Mouse (Mus musculus): ENCODE results near the gene H2-DMb1. TPM values are rescaled to one million over a fixed set of nuclear protein-coding genes. Genes with fewer than 3 reads are reported as not detected.

The H2-DMb1 gene
- total RNA-seq, 1 experiment from 2014 or later = 278 TPM

DNA sequence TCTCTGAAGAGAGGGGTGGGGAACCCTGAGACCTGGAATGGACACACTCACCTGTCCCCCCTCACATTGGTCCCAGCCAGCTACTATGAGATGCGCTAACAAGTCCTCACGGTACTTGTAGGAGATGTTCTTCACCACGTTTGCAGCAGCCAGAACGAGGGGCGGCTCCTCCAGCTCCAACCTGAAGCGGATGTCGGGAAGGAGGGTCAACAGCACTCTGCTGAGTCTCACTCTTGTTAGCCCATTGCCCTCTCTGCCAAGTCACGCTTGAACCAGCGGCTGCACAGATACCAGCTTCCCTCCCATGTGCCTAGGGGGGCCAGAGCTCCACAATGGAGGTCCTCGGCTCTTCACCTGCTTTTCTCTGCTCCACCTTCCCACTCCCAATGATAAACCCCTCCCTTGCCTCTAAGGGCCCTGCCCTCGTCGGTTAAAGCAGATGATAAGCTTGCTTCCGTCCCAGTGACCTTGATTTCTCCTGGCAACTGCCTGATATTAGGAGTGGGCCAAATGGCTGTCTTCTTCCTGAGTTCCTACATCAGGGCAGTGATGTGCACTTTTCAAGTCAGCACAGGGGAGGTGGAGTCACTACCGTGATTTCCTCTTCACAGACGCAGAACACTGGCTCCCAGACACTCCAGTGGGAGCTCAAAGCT lies 30.8 kb downstream of the H2-DMb1 start:
- ATAC-seq (ENCODE audit: extremely low read depth, insufficient number of reproducible peaks, low FRiP score, poor library complexity, severe bottlenecking) = no peak

DNA sequence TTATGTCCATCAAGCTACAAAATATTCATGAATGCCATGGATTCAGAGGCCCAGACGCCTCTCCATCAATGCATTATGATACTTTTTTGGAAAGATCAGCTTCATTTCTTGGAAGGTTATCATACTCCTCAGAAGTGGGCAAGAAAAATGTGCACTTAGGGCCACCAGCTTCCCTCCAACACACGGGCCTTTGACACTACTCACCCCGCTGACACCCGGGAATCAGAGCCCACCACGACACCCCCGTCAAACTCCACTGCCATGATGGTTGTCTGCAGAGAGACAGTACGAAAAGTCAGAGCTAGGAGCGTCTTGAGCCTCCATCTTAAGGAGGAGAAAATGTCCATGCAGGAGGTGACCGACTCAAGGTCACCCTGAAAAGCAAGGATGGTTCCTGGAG lies 32.7 kb downstream of the H2-DMb1 start:
- ATAC-seq (ENCODE audit: extremely low read depth, insufficient number of reproducible peaks, low FRiP score, poor library complexity, severe bottlenecking) = no peak

DNA sequence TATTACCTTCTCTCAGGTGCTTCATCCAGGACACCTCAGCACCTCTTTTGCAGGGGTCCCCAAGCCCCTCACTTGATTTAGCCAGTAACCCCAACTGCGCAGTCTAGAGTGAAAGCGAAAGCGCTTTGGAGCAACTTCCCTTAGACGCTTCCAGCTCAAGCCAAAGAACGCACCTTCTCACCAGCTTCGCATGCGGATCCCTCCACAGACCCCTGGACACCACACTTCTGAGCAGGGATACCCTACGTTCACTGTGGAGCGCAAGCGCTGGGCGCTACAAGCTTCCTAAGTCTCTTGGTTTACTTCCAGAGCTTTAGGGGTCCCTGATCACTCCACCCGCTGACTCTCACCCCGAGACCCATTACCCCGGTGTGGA lies 34.0 kb downstream of the H2-DMb1 start:
- peak; percentile 21; the same call in 1 of the 2 replicates for ATAC-seq (ENCODE audit: extremely low read depth, insufficient number of reproducible peaks, low FRiP score, poor library complexity, severe bottlenecking)

DNA sequence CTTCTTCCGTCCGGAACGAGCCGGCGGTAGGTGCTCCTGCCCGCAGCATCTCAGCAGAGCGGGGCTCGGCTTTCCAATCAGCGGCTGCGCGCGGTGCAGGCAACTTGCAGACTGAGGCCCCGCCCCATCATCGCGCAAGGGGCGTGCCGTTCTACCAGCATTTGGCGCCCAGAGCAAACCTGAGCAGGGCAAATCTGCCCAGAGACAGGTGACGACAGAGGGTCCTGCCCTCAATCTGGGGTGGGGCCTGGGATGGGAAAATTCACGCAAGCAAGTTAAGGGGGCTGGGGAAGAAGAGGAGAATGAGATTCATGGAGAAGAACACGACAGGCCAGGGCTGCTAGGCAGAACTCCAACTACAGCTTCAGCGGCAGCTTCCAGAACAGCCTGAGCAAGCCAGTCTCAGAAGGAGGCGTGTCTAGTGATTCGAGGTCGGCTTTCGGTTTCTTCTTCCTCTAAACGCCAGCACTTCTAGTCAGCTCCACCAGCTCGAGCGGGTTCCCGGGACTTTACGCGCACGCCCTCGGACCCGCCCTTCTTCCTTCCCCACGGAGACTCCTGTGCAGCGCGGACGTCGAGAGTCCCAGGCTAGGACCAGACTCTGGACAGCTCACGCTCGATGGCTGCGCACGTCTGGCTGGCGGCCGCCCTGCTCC lies 34.5 kb downstream of the H2-DMb1 start, which contains the start of the genes Tap1 and Psmb9:
Tap1 (plus strand) TSS at position 293 of the 656 bp plus-strand sequence.
Psmb9 (minus strand) TSS at position 504 of the 656 bp plus-strand sequence.
- peak; percentile 81 for ATAC-seq (ENCODE audit: extremely low read depth, insufficient number of reproducible peaks, low FRiP score, poor library complexity, severe bottlenecking)

DNA sequence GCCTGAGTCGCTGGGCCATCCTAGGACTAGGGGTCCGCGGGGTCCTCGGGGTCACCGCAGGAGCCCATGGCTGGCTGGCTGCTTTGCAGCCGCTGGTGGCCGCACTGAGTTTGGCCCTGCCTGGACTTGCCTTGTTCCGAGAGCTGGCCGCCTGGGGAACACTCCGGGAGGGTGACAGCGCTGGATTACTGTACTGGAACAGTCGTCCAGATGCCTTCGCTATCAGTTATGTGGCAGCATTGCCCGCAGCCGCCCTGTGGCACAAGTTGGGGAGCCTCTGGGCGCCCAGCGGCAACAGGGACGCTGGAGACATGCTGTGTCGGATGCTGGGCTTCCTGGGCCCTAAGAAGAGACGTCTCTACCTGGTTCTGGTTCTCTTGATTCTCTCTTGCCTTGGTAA lies 35.1 kb downstream of the H2-DMb1 start:
- no peak for ATAC-seq (ENCODE audit: extremely low read depth, insufficient number of reproducible peaks, low FRiP score, poor library complexity, severe bottlenecking)

DNA sequence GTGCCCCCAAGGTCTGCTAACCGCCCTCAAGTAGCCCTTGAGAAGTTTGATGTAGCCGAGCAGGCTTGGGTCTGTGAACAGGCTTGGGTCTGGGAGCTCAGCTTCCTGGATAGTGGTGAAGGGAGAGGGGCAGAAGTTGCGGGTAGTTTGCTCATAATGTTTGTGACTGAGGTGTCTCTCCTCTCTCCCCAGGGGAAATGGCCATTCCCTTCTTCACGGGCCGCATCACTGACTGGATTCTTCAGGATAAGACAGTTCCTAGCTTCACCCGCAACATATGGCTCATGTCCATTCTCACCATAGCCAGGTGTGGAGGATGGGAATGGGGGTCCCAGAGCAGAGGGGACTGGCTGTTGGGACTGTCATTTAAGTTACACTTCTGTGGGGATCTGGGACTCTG lies 36.1 kb downstream of the H2-DMb1 start:
- no peak for ATAC-seq (ENCODE audit: extremely low read depth, insufficient number of reproducible peaks, low FRiP score, poor library complexity, severe bottlenecking)

DNA sequence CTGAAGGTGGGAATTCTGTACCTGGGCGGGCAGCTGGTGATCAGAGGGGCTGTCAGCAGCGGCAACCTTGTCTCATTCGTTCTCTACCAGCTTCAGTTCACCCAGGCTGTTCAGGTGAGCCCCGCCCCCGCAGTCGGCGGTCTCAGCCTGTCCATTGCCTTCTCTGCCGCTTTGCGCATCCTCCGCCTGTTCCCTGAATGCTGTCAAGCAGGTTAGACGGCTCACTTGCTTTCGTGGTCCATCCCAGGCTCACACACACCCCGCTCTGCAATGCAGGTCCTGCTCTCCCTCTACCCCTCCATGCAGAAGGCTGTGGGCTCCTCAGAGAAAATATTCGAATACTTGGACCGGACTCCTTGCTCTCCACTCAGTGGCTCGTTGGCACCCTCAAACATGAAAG lies 40.0 kb downstream of the H2-DMb1 start:
- no peak for ATAC-seq (ENCODE audit: extremely low read depth, insufficient number of reproducible peaks, low FRiP score, poor library complexity, severe bottlenecking)

DNA sequence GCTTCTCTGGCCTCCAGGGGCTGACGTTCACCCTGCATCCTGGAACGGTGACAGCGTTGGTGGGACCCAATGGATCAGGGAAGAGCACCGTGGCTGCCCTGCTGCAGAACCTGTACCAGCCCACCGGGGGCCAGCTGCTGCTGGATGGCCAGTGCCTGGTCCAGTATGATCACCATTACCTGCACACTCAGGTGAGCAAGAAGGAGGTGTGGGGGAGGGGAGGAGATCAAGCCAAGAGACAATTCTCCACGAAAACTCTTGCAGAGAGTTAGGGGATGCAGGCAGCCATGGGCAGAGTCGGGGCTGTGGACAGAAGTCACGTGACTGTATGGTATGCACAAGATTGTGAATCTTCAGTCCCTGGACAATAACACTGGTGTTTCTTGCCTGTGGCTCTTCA lies 40.6 kb downstream of the H2-DMb1 start:
- ATAC-seq (ENCODE audit: extremely low read depth, insufficient number of reproducible peaks, low FRiP score, poor library complexity, severe bottlenecking) = no peak

DNA sequence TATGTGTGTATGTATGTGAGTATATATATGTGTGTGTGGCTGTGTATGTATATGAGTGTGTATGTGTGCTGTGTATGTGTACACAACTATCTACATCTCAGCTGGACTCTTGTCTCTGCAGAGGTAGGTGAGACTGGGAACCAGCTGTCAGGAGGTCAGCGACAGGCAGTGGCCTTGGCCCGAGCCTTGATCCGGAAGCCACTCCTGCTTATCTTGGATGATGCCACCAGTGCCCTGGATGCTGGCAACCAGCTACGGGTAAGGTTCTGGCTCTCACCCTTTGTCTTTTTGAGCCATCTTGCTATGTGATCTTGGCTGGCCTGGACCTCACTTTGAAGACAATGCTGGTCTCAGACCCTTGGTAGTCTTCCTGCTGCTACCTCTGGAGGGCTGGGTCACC lies 41.9 kb downstream of the H2-DMb1 start:
- ATAC-seq (ENCODE audit: extremely low read depth, insufficient number of reproducible peaks, low FRiP score, poor library complexity, severe bottlenecking) = no peak

DNA sequence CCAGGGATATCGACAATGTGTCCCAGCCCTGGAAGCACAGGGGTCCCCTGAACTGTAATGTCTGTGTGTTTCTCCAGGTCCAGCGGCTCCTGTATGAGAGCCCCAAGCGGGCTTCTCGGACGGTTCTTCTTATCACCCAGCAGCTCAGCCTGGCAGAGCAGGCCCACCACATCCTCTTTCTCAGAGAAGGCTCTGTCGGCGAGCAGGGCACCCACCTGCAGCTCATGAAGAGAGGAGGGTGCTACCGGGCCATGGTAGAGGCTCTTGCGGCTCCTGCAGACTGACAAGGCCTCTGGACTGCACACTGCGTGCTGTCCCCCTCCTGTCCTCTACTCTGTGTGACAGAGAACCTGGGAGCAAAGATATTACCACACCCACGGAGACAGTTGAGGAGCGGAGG lies 43.6 kb downstream of the H2-DMb1 start:
- peak; percentile 61 for ATAC-seq (ENCODE audit: extremely low read depth, insufficient number of reproducible peaks, low FRiP score, poor library complexity, severe bottlenecking)

DNA sequence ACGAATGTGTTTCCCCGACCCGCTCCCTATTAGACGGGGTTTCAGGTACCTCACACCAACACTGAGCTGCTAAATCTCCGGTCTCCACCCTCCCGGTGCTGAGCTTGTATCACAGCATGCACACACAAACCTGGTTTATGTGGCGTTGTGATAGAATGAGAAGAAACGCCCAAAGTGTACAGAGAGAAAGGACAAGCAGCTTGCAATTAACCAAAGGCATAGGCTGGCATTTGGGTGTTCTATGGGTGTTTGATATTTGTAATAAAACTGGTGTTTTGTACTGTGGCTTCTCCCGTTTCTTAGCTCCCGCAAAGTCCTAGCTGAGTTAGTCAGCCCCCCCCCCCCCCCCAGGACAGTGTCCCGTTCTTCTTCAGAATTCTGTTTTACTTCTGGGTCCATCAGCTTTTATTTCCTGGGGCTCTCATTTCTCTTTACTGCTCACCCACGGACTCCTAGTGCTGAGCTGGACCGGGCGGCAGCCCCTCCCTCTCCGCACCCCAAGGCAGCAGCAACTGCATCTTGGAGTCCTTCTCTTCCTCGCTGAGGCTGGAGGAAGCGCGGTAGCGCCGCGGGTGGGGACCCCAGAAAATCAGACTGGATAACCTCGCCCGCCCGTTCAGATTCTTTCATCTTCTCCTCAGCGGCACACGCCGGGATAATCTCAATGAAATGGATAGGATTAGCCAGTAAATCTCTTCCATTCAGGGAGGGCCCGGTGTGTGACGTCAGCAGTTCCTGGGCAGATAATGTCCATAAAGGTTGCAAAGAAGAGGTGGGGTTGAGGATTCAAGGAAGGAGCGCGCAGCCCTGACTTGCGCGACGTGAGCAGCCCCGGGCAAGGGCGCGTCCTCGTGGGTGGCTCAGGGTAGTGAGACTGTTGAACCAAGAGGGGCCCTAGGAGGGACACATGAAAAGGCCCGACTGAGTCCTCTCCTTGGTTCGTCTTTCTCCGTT lies 44.3 kb downstream of the H2-DMb1 start, which contains the start of gene Psmb8:
Psmb8 (plus strand) TSS at position 781 of the 954 bp plus-strand sequence.
- peak; percentile 37; the same call in 1 of the 2 replicates for ATAC-seq (ENCODE audit: extremely low read depth, insufficient number of reproducible peaks, low FRiP score, poor library complexity, severe bottlenecking)

DNA sequence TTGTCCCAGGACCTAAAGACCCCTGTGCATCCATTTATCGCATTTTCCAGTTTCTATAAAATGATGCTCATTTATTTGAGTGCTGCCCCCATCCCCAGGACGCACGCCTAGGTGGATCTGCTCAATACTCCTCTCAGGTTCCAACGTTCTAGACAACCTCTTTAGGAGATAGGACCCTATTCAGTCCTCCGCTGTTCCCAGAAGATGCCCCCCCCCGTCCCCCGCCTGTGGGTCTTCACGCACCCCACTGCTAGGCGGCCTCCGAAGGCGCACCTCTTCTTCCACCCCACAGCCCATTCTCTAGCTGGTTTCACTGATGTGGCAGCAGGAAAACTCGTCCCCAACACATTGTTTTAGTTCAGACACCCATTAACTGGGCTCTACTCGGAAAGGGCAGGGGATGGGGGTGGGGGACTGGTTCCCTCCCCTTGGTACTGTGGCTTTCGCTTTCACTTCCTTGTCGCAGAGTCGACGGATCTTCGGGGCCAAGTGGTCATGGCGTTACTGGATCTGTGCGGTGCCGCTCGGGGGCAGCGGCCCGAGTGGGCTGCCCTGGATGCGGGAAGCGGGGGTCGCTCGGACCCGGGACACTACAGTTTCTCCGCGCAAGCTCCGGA lies 45.1 kb downstream of the H2-DMb1 start:
- ATAC-seq (ENCODE audit: extremely low read depth, insufficient number of reproducible peaks, low FRiP score, poor library complexity, severe bottlenecking) = peak; percentile 70

DNA sequence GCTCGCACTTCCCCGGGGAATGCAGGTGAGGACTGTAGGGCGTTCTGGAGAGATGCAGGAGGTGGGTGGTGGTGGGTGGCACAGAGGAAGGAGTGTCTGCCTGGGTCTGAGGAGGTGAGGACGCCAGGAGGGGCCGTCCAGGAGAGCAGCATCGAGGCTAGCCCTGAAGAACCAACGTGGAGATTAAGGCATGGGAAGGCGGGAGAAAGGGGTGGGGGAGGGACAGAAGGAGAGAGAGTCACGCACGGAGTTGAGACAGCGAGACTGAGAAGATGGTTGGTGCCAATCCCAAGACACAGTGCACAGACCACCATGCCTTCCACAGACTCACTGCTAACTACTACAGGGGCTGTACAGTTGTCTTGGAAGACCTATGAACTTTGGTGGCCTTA lies 45.6 kb downstream of the H2-DMb1 start:
- ATAC-seq (ENCODE audit: extremely low read depth, insufficient number of reproducible peaks, low FRiP score, poor library complexity, severe bottlenecking) = 0 out of 2 replicates have a peak, but pooled peaks have one; percentile 1

DNA sequence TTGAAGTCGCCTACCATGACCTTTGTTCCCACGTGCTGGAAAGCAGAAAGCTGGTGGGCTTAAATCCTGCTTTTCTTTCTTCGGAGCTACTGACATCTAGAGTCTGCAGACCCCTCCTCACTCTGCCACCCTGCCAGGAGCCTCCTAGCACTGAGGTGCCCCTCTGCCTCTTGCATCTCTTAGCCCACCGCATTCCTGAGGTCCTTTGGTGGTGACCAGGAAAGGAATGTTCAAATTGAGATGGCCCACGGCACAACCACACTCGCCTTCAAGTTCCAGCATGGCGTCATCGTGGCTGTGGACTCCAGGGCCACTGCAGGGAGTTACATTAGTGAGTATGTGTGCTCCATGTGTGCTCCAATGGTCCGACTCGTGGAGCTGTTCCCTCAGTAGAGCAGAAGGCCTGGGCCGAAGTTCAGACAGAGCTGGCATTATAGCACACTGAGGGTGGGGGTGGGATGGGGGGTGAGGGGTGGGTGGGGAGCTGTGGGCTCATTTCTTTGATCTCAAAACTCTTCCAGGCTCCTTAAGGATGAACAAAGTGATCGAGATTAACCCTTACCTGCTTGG lies 46.3 kb downstream of the H2-DMb1 start:
- ATAC-seq (ENCODE audit: extremely low read depth, insufficient number of reproducible peaks, low FRiP score, poor library complexity, severe bottlenecking) = no peak

DNA sequence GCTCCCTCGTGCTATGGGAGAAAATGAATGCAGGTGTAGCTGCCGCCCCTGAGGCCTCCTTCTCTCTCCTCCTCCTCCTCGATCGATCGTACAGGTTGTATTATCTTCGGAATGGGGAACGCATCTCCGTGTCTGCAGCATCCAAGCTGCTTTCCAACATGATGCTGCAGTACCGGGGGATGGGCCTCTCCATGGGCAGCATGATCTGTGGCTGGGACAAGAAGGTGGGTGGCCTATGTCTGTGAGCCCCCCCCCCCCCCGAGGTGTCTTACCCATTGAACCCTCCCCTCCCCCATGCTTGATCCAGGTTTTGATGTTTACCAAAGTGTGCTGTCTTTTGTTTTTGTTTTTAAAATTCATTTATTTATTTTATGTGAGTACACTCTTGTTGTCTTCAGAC lies 47.2 kb downstream of the H2-DMb1 start:
- ATAC-seq (ENCODE audit: extremely low read depth, insufficient number of reproducible peaks, low FRiP score, poor library complexity, severe bottlenecking) = no peak

DNA sequence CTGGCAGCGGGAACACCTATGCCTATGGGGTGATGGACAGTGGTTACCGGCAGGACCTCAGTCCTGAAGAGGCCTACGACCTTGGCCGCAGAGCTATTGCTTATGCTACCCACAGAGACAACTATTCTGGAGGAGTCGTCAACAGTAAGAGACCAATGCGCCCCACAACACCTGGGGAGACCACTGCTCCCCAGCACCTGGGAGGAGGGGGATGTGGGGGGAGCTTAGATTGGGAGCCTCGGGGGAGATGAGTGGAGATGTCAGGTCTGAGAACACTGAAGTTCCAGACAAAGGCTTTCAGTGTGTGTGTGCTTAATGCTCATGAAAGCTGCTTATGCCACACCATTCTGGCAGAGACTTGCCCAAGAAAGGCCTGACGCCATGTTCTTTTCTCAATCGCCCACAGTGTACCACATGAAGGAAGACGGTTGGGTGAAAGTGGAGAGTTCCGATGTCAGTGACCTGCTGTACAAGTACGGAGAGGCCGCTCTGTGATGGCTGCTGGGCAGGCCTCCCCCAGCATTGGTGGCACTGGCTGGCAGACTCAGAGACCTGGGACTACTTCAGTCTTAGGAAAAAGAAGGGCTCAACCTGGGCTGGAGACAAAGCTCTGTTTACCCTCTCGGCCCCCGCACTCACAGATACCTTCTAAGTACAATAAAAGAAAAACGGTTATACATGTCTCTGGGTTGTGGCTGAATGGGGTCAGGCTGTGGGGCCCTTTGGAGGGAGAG lies 48.1 kb downstream of the H2-DMb1 start:
- no peak for ATAC-seq (ENCODE audit: extremely low read depth, insufficient number of reproducible peaks, low FRiP score, poor library complexity, severe bottlenecking)

DNA sequence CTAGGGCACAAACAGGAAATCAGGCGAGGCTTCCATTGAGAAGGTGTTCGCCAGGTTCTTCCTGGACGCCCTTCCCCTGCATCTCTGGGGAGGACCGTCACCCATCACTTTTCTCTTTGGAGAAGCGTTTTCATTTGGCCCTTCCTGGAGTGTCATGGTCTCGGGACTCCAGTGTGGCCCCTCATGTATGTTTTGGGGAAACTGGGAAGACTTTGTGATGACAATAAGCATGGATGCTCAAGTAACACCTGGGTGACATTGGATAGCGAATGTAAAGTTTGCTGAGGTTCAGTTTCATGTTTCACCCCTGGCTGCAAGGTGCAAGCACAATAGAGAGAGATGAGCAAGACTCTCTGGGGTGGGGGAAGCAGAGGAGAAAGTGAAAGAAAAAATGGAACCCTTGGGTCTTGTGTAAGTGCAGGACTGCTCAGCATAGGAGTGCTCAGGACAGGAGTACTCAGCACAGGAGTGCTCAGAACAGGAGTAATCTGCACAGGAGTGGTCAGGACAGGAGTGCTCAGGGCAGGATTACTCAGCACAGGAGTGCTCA lies 48.7 kb downstream of the H2-DMb1 start:
- no peak for ATAC-seq (ENCODE audit: extremely low read depth, insufficient number of reproducible peaks, low FRiP score, poor library complexity, severe bottlenecking)
